Mouse (Mus musculus) olfactory bulb, adult 2 months (tissue): ENCODE measurements around the gene Gm45799. TPM values are rescaled to one million over a fixed set of nuclear protein-coding genes. Genes with fewer than 3 reads are reported as not detected.

Experiments used
- H3K27ac ChIP-seq: fragments of 200-500 bp; 2 replicates; pipeline ENCODE4 v1.5.1; 2012; ENCODE audit warnings: low read depth, low read length; ENCODE audit not compliant: insufficient read depth
- H3K4me1 ChIP-seq: fragments of 200-500 bp; 2 replicates; pipeline ENCODE4 v1.6.1; 2012; ENCODE audit warnings: low read length; ENCODE audit not compliant: control insufficient read depth, insufficient read depth
- H3K4me3 ChIP-seq: fragments of 200-500 bp; 2 replicates; pipeline ENCODE4 v1.5.1; 2012; ENCODE audit warnings: mild to moderate bottlenecking, low read depth, low read length, moderate library complexity; ENCODE audit not compliant: insufficient read depth
- CTCF ChIP-seq: fragments of 200-500 bp; IDR thresholded peaks from 2 replicates; pipeline ENCODE4 v1.5.1; 2012; ENCODE audit warnings: low read depth, mild to moderate bottlenecking, low read length, moderate library complexity; ENCODE audit not compliant: insufficient read depth
- POLR2A ChIP-seq: fragments of 200-500 bp; IDR thresholded peaks from 2 replicates; pipeline ENCODE4 v1.6.1; 2012; ENCODE audit warnings: mild to moderate bottlenecking, low read depth, low read length, moderate library complexity; ENCODE audit not compliant: insufficient read depth
- WGBS: fragments of 180-500 bp; shearing (Covaris S2); methylation state at CpG from one replicate; pipeline ENCODE4 v1.1.7; 2018; 5-methylcytosine and 5-hydroxymethylcytosine counted together
- polyA plus RNA-seq: library from polyadenylated mRNA; stranded (reverse); fragments of >200 nt; gene quantifications from 2 replicates; pipeline ENCODE4 v1.2.4, GENCODE M21; 2012; ENCODE audit warnings: low replicate concordance; ENCODE audit not compliant: missing spikeins, insufficient read depth, insufficient read length

Gm45799 gene
- polyA plus RNA-seq, 1 experiment, result not detected

DNA sequence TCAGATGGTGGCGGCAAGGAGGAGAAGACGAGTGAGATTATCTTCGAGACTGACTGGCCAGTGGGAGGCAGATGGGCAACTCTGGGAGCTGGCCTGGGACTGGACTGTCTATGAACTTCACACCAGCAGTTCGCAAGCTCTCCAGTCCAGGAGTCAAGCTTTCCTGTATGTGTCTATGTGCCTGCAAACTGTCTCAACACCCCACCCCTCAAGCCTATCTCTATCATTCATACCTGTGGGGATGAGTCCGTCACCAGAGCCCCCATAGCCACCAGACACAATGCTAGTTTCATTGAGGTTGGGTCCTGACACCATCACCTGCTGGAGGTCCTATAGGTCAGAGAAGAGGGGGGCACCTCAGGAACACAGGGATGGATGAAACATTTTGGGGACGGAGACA lies 1.6 kb upstream of the Gm45799 start:
- Histone ChIP-seq H3K4me3 (no peak overlapping the region), H3K4me1 (peaks cover 16% of the 10 kb centered on the region), H3K27ac (no peak overlapping the region)
- 91% methylated on average over 6 of the region's 6 CpGs for WGBS
- no peak for TF ChIP-seq CTCF
- no peak for TF ChIP-seq POLR2A

DNA sequence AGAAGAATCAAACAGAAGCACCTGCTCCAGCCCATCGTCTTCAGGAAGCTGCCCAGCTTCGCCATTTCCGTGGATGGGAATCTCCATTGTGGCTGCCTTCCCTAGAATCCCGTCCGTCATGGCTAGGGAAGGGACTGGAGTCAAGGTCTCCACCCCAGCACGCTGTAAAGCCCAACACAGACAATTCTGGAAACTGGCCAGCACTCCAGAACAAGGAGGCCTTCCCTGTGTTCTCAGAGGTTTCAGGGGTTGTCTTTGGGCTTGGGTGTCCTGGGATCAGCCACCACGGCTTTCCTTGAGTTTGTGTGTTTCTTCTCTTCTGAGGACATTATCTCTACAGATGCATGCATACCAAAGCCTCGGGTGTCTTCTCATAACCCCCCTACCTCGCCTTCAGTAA lies 1.0 kb upstream of the Gm45799 start:
- no peak overlapping the region for H3K27ac ChIP-seq
- peaks cover 14% of the 10 kb centered on the region for H3K4me1 ChIP-seq
- WGBS, result 59% methylated on average over 9 of the region's 9 CpGs
- no peak for TF ChIP-seq CTCF
- TF ChIP-seq POLR2A, result no peak
- H3K4me3 ChIP-seq, result peak overlapping the region; percentile 5

DNA sequence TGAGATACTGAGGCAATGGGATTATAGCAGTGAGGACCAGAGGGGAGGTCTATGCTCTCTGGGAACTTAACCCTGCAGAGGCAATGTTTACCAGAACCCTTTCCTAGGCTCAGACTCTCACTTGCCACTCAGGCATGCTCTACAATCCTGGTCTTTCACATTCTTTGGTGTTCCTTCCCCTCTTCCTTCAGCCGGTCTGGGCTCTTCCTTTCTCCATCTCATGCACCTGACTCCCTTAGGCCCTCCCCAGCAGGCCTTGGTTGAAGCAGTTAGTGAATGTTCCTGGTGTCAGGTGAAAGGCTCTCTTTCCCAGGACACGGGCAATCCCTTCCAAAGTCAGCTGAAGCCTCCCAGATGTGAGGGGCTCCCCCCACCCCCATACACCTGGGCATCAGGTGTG lies 596 bp upstream of the Gm45799 start, which contains the start of gene Timm10b:
Gene Timm10b, plus strand, starts transcription at position 301 of the 400 bp plus-strand sequence.
- peak within 1 kb of the TSS; percentile 85 for H3K4me3 ChIP-seq
- peaks cover 11% of the 10 kb centered on the region for H3K4me1 ChIP-seq
- peak within 1 kb of the TSS; percentile 84 for H3K27ac ChIP-seq
- TF ChIP-seq POLR2A (no peak), CTCF (no peak)
- 1% methylated on average over 2 of the region's 2 CpGs for WGBS

DNA sequence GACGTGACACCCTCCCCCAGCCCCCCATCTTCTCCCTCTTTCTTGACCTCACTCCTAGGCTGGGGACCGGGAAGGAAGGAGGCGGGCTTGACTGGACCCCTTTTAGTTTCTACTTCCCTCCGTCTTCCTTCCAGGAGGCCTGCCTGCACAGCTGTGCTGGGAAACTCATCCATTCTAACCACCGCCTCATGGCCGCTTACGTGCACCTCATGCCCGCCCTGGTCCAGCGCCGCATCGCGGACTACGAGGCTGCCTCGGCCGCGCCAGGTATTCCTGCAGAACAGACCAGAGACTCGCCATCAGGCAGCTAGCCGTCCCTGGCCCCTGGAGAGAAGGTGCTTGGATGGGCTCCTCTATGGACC lies 523 bp downstream of the Gm45799 start:
- TF ChIP-seq POLR2A, result no peak
- no peak for TF ChIP-seq CTCF

DNA sequence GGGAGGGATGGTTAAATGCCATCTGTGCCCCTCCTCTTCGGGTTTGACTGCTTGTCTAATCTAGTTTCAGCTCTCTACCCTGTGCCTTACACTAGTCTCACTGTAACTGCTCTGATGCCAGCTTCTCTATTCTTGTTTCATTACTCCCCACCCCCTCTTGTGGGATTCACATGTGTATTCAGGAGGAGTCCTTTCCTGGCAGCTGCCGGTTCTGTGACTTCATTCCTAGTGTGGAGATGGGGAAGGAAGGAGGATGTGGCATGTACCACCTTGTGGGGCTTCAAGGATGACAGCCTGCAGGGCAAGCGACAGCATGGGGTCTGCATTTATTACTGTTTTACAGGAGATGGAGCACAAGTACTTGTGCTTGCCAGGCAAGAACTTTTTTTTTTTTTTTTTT lies 1.6 kb downstream of the Gm45799 start:
- no peak overlapping the region for H3K4me3 ChIP-seq
- TF ChIP-seq POLR2A, result no peak
- no peak for TF ChIP-seq CTCF
- no peak overlapping the region for H3K27ac ChIP-seq

More for the DNA sequence above, 523 bp downstream of the Gm45799 start:
- H3K27ac ChIP-seq, result peak overlapping the region; percentile 84
- 0% methylated on average over 18 of the region's 18 CpGs for WGBS
- H3K4me3 ChIP-seq, result peak overlapping the region; percentile 85
- peaks cover 11% of the 10 kb centered on the region for H3K4me1 ChIP-seq

DNA sequence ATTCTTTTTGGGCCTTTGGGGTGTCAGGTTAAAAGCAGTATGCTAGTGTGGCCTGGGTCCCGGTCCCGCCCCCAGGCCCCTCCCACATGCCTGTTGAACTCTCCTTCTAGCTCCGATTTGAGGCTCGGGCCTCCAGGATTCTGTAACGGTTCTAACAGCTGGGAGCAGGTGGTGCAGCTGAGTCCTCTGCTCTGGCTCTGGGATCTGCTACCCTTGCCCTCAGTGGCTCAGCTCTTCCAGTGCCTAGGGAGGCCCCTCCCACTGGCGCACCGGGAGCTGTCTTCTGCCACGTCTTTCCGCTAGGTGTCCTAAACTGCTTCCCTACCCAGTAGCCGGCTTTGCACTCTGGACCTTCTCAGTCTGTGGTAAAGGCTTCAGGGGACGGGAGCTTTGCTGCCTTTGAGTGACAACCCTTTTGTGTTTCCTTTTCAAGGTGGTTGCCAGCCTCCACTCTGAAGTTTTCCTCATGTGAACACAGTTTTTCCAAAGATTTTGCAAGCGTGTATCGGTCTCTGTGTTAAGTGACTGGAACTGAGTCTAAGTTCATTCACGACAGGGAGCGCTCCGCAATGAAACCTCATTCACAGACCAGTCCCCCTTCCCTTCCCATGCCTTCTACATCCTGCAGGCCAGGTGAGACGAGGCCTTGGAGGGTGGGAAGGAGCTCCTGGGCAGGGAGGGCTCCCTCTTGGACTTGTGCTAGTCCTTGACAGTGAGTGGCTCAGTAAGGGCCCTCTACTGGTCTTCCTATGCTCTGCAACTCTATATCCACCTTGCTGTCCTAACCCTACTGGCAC lies 10.5 kb downstream of the Gm45799 start, which contains the start of gene Dnhd1:
Gene Dnhd1, plus strand, starts transcription at position 189 of the 797 bp plus-strand sequence.
- 2% methylated on average over 17 of the region's 17 CpGs for WGBS
- no peak for TF ChIP-seq POLR2A
- peak; percentile 52; the same call in 1 of the 2 replicates for TF ChIP-seq CTCF
- Histone ChIP-seq H3K4me1 (peaks cover 7% of the 10 kb centered on the region), H3K27ac (no peak within 1 kb of the TSS), H3K4me3 (peak within 1 kb of the TSS; percentile 22)

More for the DNA sequence above, 1.6 kb downstream of the Gm45799 start:
- 60% methylated on average over 3 of the region's 3 CpGs for WGBS
- peaks cover 11% of the 10 kb centered on the region for H3K4me1 ChIP-seq

DNA sequence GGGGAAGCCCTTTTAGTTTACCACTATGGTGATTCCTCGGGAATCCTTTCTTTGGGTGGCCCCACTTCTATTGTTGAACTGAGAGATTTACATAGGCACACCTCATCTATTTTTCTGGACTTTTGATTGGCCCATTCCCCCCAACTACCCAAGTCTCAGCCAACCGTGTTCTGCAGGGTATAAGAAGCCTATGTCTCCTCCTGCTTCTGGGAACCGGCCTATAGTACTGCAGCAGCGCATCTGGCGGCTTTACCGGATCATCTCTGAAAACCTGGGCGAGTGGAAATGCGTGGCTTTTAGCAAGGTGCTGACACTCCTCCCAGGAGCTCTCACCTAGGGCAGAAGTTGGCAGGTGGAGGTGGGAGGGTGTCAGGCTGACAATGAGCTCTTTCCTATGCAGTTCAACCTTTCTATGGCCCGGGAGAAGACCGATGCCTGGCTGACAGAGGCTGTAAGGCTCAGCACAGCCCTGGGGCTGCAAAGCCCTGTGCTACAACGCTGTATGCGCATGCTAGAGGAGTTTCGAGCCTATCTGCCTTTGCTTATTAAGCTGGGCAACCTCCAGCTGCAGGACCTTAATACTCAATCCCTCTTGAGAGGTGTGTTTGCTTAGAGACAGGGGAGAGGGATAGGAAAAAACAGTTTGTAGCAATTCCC lies 45.3 kb downstream of the Gm45799 start:
- Histone ChIP-seq H3K27ac (no peak overlapping the region), H3K4me1 (no peaks in the 10 kb centered on the region), H3K4me3 (no peak overlapping the region)
- TF ChIP-seq POLR2A (no peak), CTCF (no peak)
- 28% methylated on average over 13 of the region's 13 CpGs for WGBS

DNA sequence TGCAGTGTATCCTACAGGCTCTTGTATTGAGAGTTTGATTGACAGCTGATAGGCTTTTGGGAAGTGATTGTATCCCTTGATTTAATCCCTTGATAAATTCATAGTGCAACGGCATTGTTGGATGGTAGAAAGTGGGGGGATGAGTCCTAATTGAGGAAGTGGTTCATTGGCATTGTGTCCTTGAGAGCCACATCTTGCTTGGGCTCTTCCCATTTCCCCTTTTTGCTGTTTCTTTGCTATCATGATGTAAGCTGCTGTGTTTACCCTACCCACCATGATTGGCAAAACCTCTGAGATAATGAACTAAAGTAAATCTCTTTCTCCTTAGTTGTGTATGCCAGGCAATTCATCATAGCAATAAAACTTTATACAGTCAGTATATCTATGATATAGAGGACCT lies 50.5 kb downstream of the Gm45799 start:
- no peak overlapping the region for H3K4me3 ChIP-seq
- no peak overlapping the region for H3K27ac ChIP-seq
- H3K4me1 ChIP-seq, result no peaks in the 10 kb centered on the region
- TF ChIP-seq POLR2A (no peak), CTCF (no peak)
- 58% methylated on average over 1 of the region's 1 CpGs for WGBS

DNA sequence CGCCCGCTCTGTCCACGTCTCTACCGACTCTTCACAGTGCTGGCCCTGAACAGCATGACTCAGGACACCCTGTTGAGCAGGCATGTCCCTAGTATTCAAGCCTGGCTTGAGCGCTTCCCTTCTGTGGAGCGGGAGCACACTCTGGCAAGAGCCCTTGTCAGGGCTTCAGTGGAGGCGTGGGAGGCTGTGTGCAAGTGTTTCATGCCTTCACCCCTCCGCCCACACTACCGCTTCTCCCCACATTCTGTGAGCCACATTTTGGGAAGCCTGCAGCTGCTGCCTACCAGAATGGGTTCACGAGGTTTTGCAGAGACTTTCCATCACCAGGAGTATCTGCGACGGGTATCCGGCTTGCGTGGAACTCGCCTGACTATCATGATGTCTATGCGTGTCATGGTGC lies 62.8 kb downstream of the Gm45799 start:
- H3K4me1 ChIP-seq, result peaks cover 7% of the 10 kb centered on the region
- H3K27ac ChIP-seq, result no peak overlapping the region
- H3K4me3 ChIP-seq, result no peak overlapping the region
- TF ChIP-seq CTCF, result no peak
- WGBS, result 65% methylated on average over 16 of the region's 16 CpGs

DNA sequence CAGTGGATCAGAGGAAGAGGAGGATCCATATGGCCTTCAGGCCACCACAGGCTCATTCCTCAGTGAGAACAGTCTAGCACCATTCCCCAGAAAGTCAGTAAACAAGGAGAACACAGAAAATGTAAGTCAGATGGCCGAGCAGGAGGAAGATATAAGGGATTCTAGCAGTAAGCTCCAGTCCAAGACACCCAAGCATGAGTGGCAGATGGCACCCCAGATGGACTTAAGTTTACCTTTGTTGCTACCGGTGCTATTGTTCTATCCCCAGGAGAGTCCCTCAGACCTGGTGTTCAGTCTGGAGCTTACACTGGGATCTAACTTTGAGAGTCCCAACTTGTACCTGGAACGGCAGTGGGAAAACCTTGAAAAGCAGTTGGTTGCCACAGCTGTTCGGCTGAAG lies 63.5 kb downstream of the Gm45799 start:
- TF ChIP-seq CTCF, result no peak
- no peak overlapping the region for H3K4me3 ChIP-seq
- H3K27ac ChIP-seq, result no peak overlapping the region
- H3K4me1 ChIP-seq, result peaks cover 7% of the 10 kb centered on the region
- 93% methylated on average over 4 of the region's 4 CpGs for WGBS
